Mouse (Mus musculus) left cerebral cortex, postnatal 10 days (tissue): Measurements from ENCODE around the gene Eif2ak4. TPM values are rescaled to one million over a fixed set of nuclear protein-coding genes. Genes with fewer than 3 reads are reported as not detected.

Source experiments
- total RNA-seq, 2 experiments: library from RNA; stranded (reverse); gene quantifications; 2 replicates each; pipeline ENCODE4 v1.2.3; 2021

Eif2ak4 gene
- total RNA-seq, 2 experiments from 2014 or later, result 20.1 to 20.8 TPM

Other genes starting within 250 kb of the Eif2ak4 start
- gene Fsip1, start 131.7 kb upstream of the Eif2ak4 start, total RNA-seq, result 1 to 10 TPM; 1.4 to 2.0 TPM
- 10 to 100 TPM; 11.8 to 12.5 TPM for gene Gpr176, start 15.2 kb upstream of the Eif2ak4 start, total RNA-seq
- 100 to 1,000 TPM; 159 to 171 TPM for gene Srp14, start 91.1 kb downstream of the Eif2ak4 start, total RNA-seq
- 1 to 10 TPM; 4.0 to 5.2 TPM for gene Bmf, start 161.1 kb downstream of the Eif2ak4 start, total RNA-seq
- 1 to 10 TPM; 2.8 to 4.5 TPM for gene Bub1b, start 209.6 kb downstream of the Eif2ak4 start, total RNA-seq